Mouse (Mus musculus): ENCODE measurements around the gene Spn. TPM values are rescaled to one million over a fixed set of nuclear protein-coding genes. Genes with fewer than 3 reads are reported as not detected.

Spn gene
- total and polyA plus RNA-seq, 3 experiments = 135 to 184 (median 169) TPM

- Histone ChIP-seq H3K36me3 (ENCODE audit: control insufficient read depth in 1 of 2, insufficient read depth in 2 of 2, low read length in 2 of 2) (peaks cover 0 to 52% of the 10 kb centered on the region in 2 experiments; a peak in 2 of 4 replicates), H3K9ac (ENCODE audit: control insufficient read depth, low read depth, low read length, poor library complexity, severe bottlenecking) (peak overlapping the region; percentile 40), H3K9me3 (replicated peaks; ENCODE audit: insufficient read depth, low read length) (no peaks in the 10 kb centered on the region), H3K4me1 (ENCODE audit: control insufficient read depth in 1 of 2, insufficient read depth in 2 of 2, low read length in 2 of 2) (peaks cover 27 to 57% of the 10 kb centered on the region in 2 experiments), H3K27ac (ENCODE audit: control insufficient read depth, low read depth, low read length) (peak overlapping the region; percentile 69), H3K27me3 (ENCODE audit: control insufficient read depth in 1 of 2, insufficient read depth in 2 of 2, low read length in 2 of 2) (no peaks in the 10 kb centered on the region), H3K4me3 (ENCODE audit: control insufficient read depth in 1 of 2, insufficient read depth in 1 of 2, low read depth in 2 of 2, low read length in 2 of 2) (peak overlapping the region; percentile 19 to 29), H3K79me2 (ENCODE audit: control insufficient read depth, insufficient read depth, low read length, poor library complexity) (no peaks in the 10 kb centered on the region)
- TF ChIP-seq NELFE (IDR thresholded peaks at IDR 0.05; ENCODE audit: low read depth, low read length) = 0 out of 2 replicates have a peak, but pooled peaks have one; percentile 32
- TF ChIP-seq MAZ (IDR thresholded peaks at IDR 0.05; ENCODE audit: low read depth, low read length) = no peak; the same call in 1 of the 2 replicates
- peak; percentile 43; the same call in 1 of the 2 replicates for TF ChIP-seq HCFC1 (IDR thresholded peaks at IDR 0.05; ENCODE audit: low read depth, low read length)
- peak; percentile 49; the same call in 1 of the 2 replicates for TF ChIP-seq GATA1 (IDR thresholded peaks at IDR 0.05; ENCODE audit: low read depth, low read length)
- TF ChIP-seq TBP (IDR thresholded peaks at IDR 0.05; ENCODE audit: low read depth, low read length) = no peak
- peak; percentile 45 for TF ChIP-seq ETS1 (IDR thresholded peaks at IDR 0.05; ENCODE audit: low read depth, low read length)
- peak in 1 of 2 experiments; percentile 59; a peak in 2 of 4 replicates for TF ChIP-seq EP300 (IDR thresholded peaks at IDR 0.05; ENCODE audit: low read depth in 1 of 2, low read length in 2 of 2)
- TF ChIP-seq MXI1 (IDR thresholded peaks at IDR 0.05; ENCODE audit: low read depth, low read length) = peak; percentile 56
- no peak for TF ChIP-seq MEF2A (IDR thresholded peaks at IDR 0.05; ENCODE audit: extremely low read depth, insufficient replicate concordance, low read depth, low read length, poor library complexity, severe bottlenecking)
- DNase-seq (ENCODE audit: low read depth, low spot score) = peak; percentile 64
Observed at GRCm38 (mm10) chr7:127144412-127144811, 6.8 kb upstream of the Spn start.

DNA sequence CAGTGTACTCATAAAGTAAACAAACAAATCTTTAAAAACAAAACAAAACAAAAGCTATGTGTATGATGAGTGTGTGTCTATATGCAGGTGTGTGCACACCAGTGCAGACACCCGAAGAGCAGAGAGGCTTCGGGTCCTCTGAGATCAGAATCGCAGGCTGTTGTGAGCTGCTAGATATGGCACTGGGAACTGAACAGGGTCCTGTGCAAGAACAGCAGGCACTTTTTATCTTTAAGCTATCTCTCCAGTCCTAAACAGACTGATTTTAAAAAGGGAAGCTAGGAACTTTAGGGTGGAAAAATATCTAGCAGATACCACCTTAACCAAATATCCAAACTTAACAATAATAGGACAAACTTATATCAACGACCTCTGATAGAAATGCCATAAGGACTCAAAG, 5.0 kb upstream of the Spn start:
- no peak for DNase-seq (ENCODE audit: low read depth, low spot score)
- peaks cover 7% of the 10 kb centered on the region for H3K79me2 ChIP-seq (ENCODE audit: control insufficient read depth, insufficient read depth, low read length, poor library complexity)
- peak overlapping the region; percentile 91 for H3K27ac ChIP-seq (ENCODE audit: control insufficient read depth, low read depth, low read length)
- peaks cover 0 to 58% of the 10 kb centered on the region in 2 experiments; a peak in 2 of 4 replicates for H3K36me3 ChIP-seq (ENCODE audit: control insufficient read depth in 1 of 2, insufficient read depth in 2 of 2, low read length in 2 of 2)
- peak overlapping the region in 1 of 2 experiments; percentile 8; a peak in 1 of 4 replicates for H3K4me3 ChIP-seq (ENCODE audit: control insufficient read depth in 1 of 2, insufficient read depth in 1 of 2, low read depth in 2 of 2, low read length in 2 of 2)
- H3K4me1 ChIP-seq (ENCODE audit: control insufficient read depth in 1 of 2, insufficient read depth in 2 of 2, low read length in 2 of 2) = peaks cover 27 to 64% of the 10 kb centered on the region in 2 experiments
- H3K9ac ChIP-seq (ENCODE audit: control insufficient read depth, low read depth, low read length, poor library complexity, severe bottlenecking) = peak overlapping the region; percentile 11; the same call in 1 of the 2 replicates
- TF ChIP-seq POLR2AphosphoS2 (IDR thresholded peaks at IDR 0.05; ENCODE audit: low read length) (no peak), TCF12 (IDR thresholded peaks at IDR 0.05; ENCODE audit: low read depth, low read length) (peak; percentile 49; the same call in 1 of the 2 replicates), MXI1 (IDR thresholded peaks at IDR 0.05; ENCODE audit: low read depth, low read length) (peak; percentile 57; the same call in 1 of the 2 replicates), RCOR1 (IDR thresholded peaks at IDR 0.05; ENCODE audit: low read depth, low read length) (0 out of 2 replicates have a peak, but pooled peaks have one; percentile 30), ETS1 (IDR thresholded peaks at IDR 0.05; ENCODE audit: low read depth, low read length) (peak; percentile 38; the same call in 1 of the 2 replicates), JUND (IDR thresholded peaks at IDR 0.05; ENCODE audit: low read depth, low read length) (no peak), HCFC1 (IDR thresholded peaks at IDR 0.05; ENCODE audit: low read depth, low read length) (no peak), TAL1 (IDR thresholded peaks at IDR 0.05; ENCODE audit: low read length) (0 out of 2 replicates have a peak, but pooled peaks have one; percentile 17), EP300 (IDR thresholded peaks at IDR 0.05; ENCODE audit: low read depth in 1 of 2, low read length in 2 of 2) (peak; percentile 53 to 67; a peak in 1 of 4 replicates), RAD21 (IDR thresholded peaks at IDR 0.05; ENCODE audit: low read depth, low read length) (no peak), BHLHE40 (IDR thresholded peaks at IDR 0.05; ENCODE audit: borderline replicate concordance, low read depth, low read length) (no peak), NELFE (IDR thresholded peaks at IDR 0.05; ENCODE audit: low read depth, low read length) (no peak), MYC (IDR thresholded peaks at IDR 0.05; ENCODE audit: low read depth, low read length) (no peak), GATA1 (IDR thresholded peaks at IDR 0.05; ENCODE audit: low read depth, low read length) (peak; percentile 54), ELF1 (IDR thresholded peaks at IDR 0.05; ENCODE audit: low read depth, low read length) (peak; percentile 10; the same call in 1 of the 2 replicates)
- H3K9me3 ChIP-seq (replicated peaks; ENCODE audit: insufficient read depth, low read length) = no peaks in the 10 kb centered on the region
- H3K27me3 ChIP-seq (ENCODE audit: control insufficient read depth in 1 of 2, insufficient read depth in 2 of 2, low read length in 2 of 2) = no peaks in the 10 kb centered on the region
